In genomic region chr19:56381407-56381806, GRCm38 (mm10) we compare ENCODE assay signal across 18 mouse cellular contexts. TPM values are rescaled to one million over a fixed set of nuclear protein-coding genes. Genes with fewer than 3 reads are reported as not detected.
"Had no signal": no experiment of that assay in that cellular context is flagged by ENCODE, and none has a peak within 500 bp of the region (broad histone marks: within the 10 kb centered on the region; RNA-seq: fewer than 3 reads in every experiment).

No protein-coding gene starts in this region.

- H3K36me3 ChIP-seq: lung, embryonic 15.5 days; midbrain, embryonic 13.5 days; midbrain, embryonic 15.5 days; neural tube, embryonic 12.5 days; stomach, embryonic 15.5 days had no signal

- ATAC-seq: lung, postnatal 0 days; midbrain, embryonic 13.5 days; midbrain, embryonic 15.5 days had no signal

- DNase-seq: lung, adult 2 months; lung, postnatal 14 days; lung, postnatal 36 days; right cerebral cortex, postnatal 14 days; thymus, adult 2 months; thymus, postnatal 25 days; thymus, postnatal 4 days had no signal

- H3K9me3 ChIP-seq: lung, embryonic 15.5 days; midbrain, embryonic 13.5 days; midbrain, embryonic 15.5 days; neural tube, embryonic 12.5 days; stomach, embryonic 15.5 days had no signal

- H3K4me2 ChIP-seq: lung, embryonic 15.5 days; midbrain, embryonic 11.5 days; midbrain, embryonic 13.5 days; midbrain, embryonic 15.5 days; neural tube, embryonic 12.5 days; stomach, embryonic 15.5 days had no signal

- H3K9ac ChIP-seq: lung, embryonic 15.5 days; midbrain, embryonic 13.5 days; midbrain, embryonic 15.5 days; neural tube, embryonic 12.5 days; stomach, embryonic 15.5 days had no signal

- H3K4me1 ChIP-seq: lung, embryonic 15.5 days; midbrain, embryonic 13.5 days; midbrain, embryonic 15.5 days; neural tube, embryonic 12.5 days; stomach, embryonic 15.5 days had no signal

- H3K4me3 ChIP-seq: lung, embryonic 15.5 days; midbrain, embryonic 13.5 days; midbrain, embryonic 15.5 days; neural tube, embryonic 12.5 days; stomach, embryonic 15.5 days had no signal

- H3K27me3 ChIP-seq: lung, embryonic 15.5 days; midbrain, embryonic 13.5 days; midbrain, embryonic 15.5 days; neural tube, embryonic 12.5 days; stomach, embryonic 15.5 days had no signal

- H3K27ac ChIP-seq: lung, embryonic 15.5 days; macrophage; midbrain, embryonic 13.5 days; midbrain, embryonic 15.5 days; neural tube, embryonic 12.5 days; stomach, embryonic 15.5 days; stomach, postnatal 0 days had no signal

RNA-seq across cellular contexts. Expression of gene Nrap, which starts 8.4 kb away (rescaled TPM):
- total RNA-seq: monocyte, adult 5-6 weeks; neutrophil, adult 5-6 weeks had no signal
